Mouse (Mus musculus) thymus, adult 2 months (tissue): ENCODE measurements around the gene Sema4a.

Source experiments
- CTCF ChIP-seq: fragments of 200-500 bp; IDR thresholded peaks from 2 replicates; pipeline ENCODE4 v1.5.1; 2012; ENCODE audit warnings: mild to moderate bottlenecking, control low read depth, low read length, moderate library complexity, borderline replicate concordance; ENCODE audit not compliant: control insufficient read depth, poor library complexity, insufficient read depth; ENCODE audit errors: extremely low read depth
- POLR2A ChIP-seq: fragments of 200-500 bp; IDR thresholded peaks from 2 replicates; pipeline ENCODE4 v1.6.1; 2012; ENCODE audit warnings: mild to moderate bottlenecking, low read length, control low read depth, moderate library complexity; ENCODE audit not compliant: control insufficient read depth, poor library complexity, insufficient read depth; ENCODE audit errors: extremely low read depth

GRCm38 (mm10) chr3:88477735-88478134, 16.8 kb upstream of the Sema4a start:
- no peak for TF ChIP-seq POLR2A
- peak; percentile 91 for TF ChIP-seq CTCF
